Mouse (Mus musculus) cortical plate, adult 2 months (tissue): ENCODE results near the gene Tyk2.

Source experiments
- CTCF ChIP-seq: fragments of 200-500 bp; IDR thresholded peaks from 2 replicates; pipeline ENCODE4 v1.5.1; 2011; ENCODE audit warnings: mild to moderate bottlenecking, control low read depth, low read length; ENCODE audit not compliant: insufficient read depth; ENCODE audit errors: extremely low read depth
- POLR2A ChIP-seq: fragments of 200-500 bp; IDR thresholded peaks from 2 replicates; pipeline ENCODE4 v1.6.1; 2011; ENCODE audit warnings: mild to moderate bottlenecking, low read length, control low read depth; ENCODE audit not compliant: insufficient read depth; ENCODE audit errors: extremely low read depth

DNA sequence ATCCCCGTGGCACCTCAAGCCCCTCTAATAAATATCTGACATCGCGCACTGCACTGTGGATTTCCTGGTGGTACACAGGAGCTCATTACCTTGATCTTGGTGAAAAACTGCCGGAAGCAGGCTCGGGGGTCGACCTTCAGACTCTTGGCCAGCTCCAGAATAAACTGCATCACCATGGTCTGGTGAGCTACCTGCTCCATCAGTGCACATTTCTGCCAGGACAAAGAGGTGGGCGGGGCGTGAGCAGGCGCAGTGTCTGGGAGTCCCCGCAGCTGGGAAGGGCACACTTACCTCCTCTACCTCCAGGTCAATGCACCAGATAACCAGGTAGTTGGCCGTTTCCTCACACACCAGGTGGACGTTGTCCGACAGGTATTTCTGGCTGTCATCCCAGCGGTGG lies 10.9 kb upstream of the Tyk2 start:
- TF ChIP-seq CTCF (no peak), POLR2A (no peak)
